Mouse (Mus musculus) left cerebral cortex, postnatal 25 days (tissue): ENCODE data around the gene Mrps18b. TPM values are rescaled to one million over a fixed set of nuclear protein-coding genes. Genes with fewer than 3 reads are reported as not detected.

Experiments
- DNase-seq, 2 experiments: peaks; one replicate each; pipeline ENCODE4 v3.0.0; 2022; ENCODE audit warnings: low spot score in 2 of 2, mixed read lengths in 1 of 2
- intact Hi-C: fragments of 180-260 bp; cut with DNase I; formaldehyde crosslinking; loops from one replicate; pipeline ENCODE4 v1.15.1; 2025
- total RNA-seq, 2 experiments: library from RNA; stranded (reverse); gene quantifications; 2 replicates each; pipeline ENCODE4 v1.2.3; 2021

The Mrps18b gene
- total RNA-seq, 2 experiments from 2014 or later = 35.3 to 40.1 TPM

- intact Hi-C loops = no loop called here
- DNase-seq = peak; percentile 92 to 96
These were observed 19.2 kb downstream of the Mrps18b start, which contains the start of gene 2310061I04Rik for GRCm38 (mm10) chr17:35896781-35897643. TSS of gene 2310061I04Rik (minus strand) at chr17:35897431.

GRCm38 (mm10) chr17:35887725-35888124 lies 28.5 kb downstream of the Mrps18b start:
- no peak for DNase-seq
- intact Hi-C loops = no loop called here

DNA sequence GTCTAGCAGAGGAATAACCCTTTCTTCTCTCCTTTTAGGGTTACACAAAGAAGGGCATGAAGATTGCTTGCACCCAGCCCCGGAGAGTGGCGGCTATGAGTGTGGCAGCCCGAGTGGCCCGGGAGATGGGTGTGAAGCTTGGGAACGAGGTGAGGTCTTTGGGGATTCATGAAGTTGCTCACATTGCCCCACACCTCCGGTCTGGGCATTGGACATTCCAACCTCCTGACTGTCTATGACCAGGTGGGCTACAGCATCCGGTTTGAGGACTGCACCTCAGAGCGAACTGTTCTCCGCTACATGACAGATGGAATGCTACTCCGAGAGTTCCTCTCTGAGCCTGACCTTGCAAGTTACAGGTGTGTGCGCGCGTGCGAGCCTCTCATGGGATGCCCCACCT lies 32.4 kb downstream of the Mrps18b start:
- DNase-seq = no peak
- intact Hi-C loops = no loop called here

- no peak for DNase-seq
- intact Hi-C loops = no loop called here
These were observed 33.3 kb downstream of the Mrps18b start for GRCm38 (mm10) chr17:35882924-35883323.

- DNase-seq = peak; percentile 96 to 97
- intact Hi-C loops = no loop called here
These were observed 36.7 kb downstream of the Mrps18b start, which contains the start of gene Dhx16 for GRCm38 (mm10) chr17:35879245-35880057. TSS of gene Dhx16 (plus strand) at chr17:35879819.

- peak; percentile 39 to 82 for DNase-seq
- intact Hi-C loops = loop anchor here (5.0 kb wide), 1 partner anchor 137 kb away; no protein-coding TSS in a partner anchor
These were observed 41.5 kb downstream of the Mrps18b start for GRCm38 (mm10) chr17:35874721-35875120.

GRCm38 (mm10) chr17:35873774-35874519 lies 42.2 kb downstream of the Mrps18b start:
- intact Hi-C loops = loop anchor here (2.0 to 5.0 kb wide), 2 partner anchors 37 to 137 kb away; no protein-coding TSS in a partner anchor
- DNase-seq = peak; percentile 79 to 83

GRCm38 (mm10) chr17:35870884-35871696 lies 45.1 kb downstream of the Mrps18b start:
- DNase-seq = no peak
- intact Hi-C loops = loop anchor here (5.0 kb wide), 1 partner anchor 134 kb away; no protein-coding TSS in a partner anchor

- intact Hi-C loops = loop anchor here (5.0 kb wide), 1 partner anchor 133 kb away; no protein-coding TSS in a partner anchor
- DNase-seq = no peak
These were observed 45.9 kb downstream of the Mrps18b start for GRCm38 (mm10) chr17:35870151-35870883.

GRCm38 (mm10) chr17:35869346-35870067 lies 46.7 kb downstream of the Mrps18b start:
- intact Hi-C loops = loop anchor here (5.0 kb wide), 1 partner anchor 132 kb away; no protein-coding TSS in a partner anchor
- no peak for DNase-seq

- no peak for DNase-seq
- intact Hi-C loops = no loop called here
These were observed 47.2 kb downstream of the Mrps18b start for GRCm38 (mm10) chr17:35868961-35869345.

DNA sequence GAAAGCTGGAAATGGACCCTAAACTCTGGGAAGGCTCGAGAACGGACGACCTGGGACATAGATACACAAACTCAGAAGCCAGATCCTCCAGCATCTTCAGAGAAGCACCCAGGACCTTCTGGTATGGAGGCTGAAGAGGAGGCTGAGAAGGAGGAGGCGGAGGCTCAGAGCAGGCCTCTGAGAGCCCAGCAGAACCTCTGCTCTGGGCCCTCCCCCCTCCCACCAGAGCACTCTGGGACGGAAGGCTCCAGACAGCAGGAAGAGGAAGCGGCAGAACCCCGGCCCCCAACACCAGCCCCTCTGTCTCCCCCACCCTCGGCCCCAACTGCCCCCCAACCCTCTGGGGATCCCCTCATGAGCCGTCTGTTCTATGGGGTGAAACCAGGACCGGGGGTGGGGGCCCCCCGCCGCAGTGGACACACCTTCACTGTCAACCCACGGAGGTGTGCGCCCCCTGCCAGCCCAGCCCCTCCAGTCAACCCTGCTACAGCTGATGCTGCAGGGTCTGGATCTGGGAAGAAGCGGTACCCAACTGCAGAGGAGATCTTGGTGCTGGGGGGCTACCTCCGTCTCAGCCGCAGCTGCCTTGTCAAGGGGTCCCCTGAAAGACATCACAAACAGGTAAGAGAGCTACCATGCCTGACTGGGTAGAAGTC lies 47.9 kb downstream of the Mrps18b start:
- no peak for DNase-seq
- intact Hi-C loops = no loop called here

DNA sequence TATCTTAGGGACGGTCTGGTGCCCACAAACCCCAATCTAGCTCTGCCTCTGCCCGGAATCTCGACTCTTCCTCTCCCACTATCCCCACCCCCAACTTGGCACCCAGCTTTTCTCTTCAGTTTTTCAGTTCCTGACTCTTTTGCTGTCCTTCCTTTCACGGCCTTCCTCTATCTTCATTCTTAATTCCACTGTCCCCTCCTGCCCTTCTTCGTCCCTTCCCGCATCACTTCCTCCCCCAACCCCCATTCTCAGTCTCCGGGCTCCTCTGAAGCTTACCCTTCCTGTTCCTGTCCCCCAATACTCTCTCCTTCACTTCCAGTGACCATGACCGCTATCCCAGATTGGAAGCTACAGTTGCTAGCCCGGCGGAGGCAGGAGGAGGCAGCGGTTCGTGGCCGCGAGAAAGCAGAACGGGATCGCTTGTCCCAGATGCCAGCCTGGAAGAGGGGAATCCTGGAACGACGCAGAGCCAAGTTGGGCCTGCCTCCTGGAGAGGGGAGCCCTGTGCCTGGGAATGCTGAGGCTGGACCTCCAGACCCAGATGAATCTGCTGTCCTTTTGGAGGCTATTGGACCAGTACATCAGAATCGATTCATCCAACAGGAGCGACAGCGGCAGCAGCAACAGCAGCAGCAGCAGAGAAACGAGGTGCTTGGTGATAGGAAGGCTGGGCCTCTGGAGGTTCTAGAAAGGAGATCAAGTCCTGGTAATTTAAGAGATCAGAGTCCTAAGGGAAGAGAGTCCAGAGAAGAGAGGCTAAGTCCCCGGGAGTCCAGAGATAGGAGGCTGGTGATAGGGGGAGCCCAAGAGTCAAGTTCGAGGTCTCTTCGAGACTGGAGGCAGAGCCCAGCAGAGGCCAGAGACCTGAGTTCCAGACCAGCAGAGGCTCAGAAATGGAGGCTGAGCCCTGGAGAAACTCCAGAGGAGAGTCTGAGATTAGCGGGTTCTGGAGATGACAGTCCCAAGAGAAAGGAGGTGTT lies 49.0 kb downstream of the Mrps18b start:
- DNase-seq = no peak
- intact Hi-C loops = no loop called here

DNA sequence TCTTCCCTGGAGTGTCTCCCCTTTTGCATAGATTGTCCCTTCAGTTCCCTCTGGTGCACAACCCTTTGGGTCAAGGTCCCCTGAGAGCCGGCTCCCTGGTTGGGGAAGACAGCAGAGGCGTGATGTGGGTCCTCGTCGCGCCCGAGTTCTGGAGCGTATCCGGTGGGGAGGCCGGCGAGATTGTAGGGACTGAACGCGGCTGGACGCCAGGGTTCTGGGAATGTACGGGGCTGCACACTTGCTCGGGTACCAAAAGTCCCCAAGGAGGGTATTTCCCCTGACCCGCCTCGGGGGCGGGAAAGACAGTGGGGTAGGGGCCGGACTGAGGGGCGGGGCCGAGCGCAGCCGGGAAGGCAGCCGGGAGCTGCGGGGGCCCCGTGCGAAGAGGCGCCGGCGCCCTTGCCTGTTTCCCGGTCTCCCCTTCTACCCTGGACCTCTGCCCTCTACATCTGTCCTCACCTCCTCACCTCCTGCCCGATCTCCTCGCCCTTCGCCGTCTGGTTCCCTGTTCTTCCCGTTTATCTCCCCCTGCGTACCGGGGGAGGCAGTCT lies 49.8 kb downstream of the Mrps18b start:
- intact Hi-C loops = no loop called here
- DNase-seq = peak in 1 of 2 experiments; percentile 35

DNA sequence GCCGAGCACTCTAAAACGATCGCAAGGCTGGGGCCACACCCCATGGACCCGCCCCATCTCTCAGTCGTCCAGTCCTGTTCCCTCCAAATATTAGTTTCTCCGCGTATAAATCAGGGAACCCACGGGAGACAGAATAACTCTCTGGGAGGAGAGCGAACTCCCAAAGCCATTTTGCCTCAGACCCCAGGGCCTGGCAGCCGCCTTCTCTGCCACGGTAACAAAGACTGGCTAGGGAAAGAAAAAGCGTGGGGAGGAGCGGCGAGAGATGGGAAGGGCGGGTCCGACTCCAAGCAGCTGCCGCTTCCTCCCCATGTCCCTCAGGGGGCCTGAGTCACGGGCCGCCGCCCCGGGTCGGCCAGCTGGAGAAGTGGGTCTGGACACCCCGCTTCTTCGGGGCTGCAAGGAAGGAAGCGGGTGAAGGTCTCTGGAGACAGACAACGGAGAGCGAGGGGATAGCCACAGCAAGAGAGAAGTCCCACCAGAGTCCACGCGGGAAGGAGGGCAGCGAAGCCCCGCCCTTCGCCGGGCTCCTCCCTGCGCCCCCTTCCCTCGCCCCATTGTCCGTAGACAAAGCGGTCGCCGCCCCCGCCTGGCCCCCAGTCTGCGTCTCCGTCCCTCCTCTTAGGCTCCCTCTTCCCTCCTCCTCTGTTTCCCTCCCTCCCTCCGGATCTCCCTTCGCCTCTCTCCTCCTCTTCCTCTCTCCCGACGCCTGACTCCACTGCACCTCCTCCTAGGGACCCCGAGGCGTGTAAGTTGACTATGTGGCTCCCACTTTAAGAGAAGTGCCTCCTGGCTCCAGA lies 50.5 kb downstream of the Mrps18b start, which contains the start of gene Ppp1r18:
TSS of gene Ppp1r18 (plus strand) at position 113 of the 800 bp plus-strand sequence.
- intact Hi-C loops = no loop called here
- peak in 1 of 2 experiments; percentile 25 for DNase-seq
